Mouse (Mus musculus): ENCODE data around the gene Ppp1r32.

DNA sequence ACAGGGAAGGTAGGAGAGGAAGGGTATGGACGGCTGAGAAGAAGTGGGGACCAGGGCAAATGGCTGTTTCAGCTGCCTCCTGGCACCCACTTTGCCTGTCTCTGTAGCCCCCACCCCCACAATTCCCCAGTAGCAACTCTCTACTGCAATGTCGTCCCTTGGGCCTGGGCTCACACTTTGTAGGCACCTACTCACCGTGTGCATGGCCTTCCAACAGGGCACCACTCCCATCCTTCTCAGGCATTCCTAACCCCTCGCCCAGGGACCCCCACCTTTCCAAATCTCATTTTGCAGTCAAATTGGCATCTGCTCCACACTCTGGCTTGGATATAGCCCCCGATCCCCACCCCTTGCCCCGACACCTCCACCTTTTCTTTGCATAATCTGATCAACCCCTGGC lies 33.5 kb downstream of the Ppp1r32 start:
- TF ChIP-seq CTCF (IDR thresholded peaks at IDR 0.05; ENCODE audit: insufficient read depth, low read length) (no peak), POLR2A (IDR thresholded peaks at IDR 0.05; ENCODE audit: borderline replicate concordance, extremely low read depth, low read depth, low read length) (no peak)
